Mouse (Mus musculus) forebrain, embryonic 15.5 days (tissue): ENCODE results near the gene Gm5737. TPM values are rescaled to one million over a fixed set of nuclear protein-coding genes. Genes with fewer than 3 reads are reported as not detected.

ENCODE experiments used
- ATAC-seq: fragments of 200-750 bp; cut with Nextera tagmentation; replicated peaks from 2 replicates; pipeline ENCODE4 v1.8.0; 2017; ENCODE audit warnings: mild to moderate bottlenecking, moderate TSS enrichment, moderate library complexity
- H3K27ac ChIP-seq: fragments of 300-500 bp; sonication (generic); replicated peaks from 2 replicates; pipeline ENCODE4 v1.5.1; 2015; ENCODE audit warnings: mild to moderate bottlenecking, inconsistent platforms
- H3K27me3 ChIP-seq: fragments of 300-500 bp; sonication (generic); 2 replicates; pipeline ENCODE4 v1.6.1; 2015; ENCODE audit warnings: inconsistent platforms
- H3K36me3 ChIP-seq: fragments of 300-500 bp; sonication (generic); 2 replicates; pipeline ENCODE4 v1.6.1; 2015; ENCODE audit warnings: mild to moderate bottlenecking, inconsistent platforms
- H3K4me1 ChIP-seq: fragments of 300-500 bp; sonication (generic); 2 replicates; pipeline ENCODE4 v1.6.1; 2015; ENCODE audit warnings: inconsistent platforms
- H3K4me2 ChIP-seq: fragments of 300-500 bp; sonication (generic); replicated peaks from 2 replicates; pipeline ENCODE4 v1.6.1; 2015; ENCODE audit warnings: mild to moderate bottlenecking, inconsistent platforms
- H3K4me3 ChIP-seq: fragments of 300-500 bp; sonication (generic); 2 replicates; pipeline ENCODE4 v1.5.1; 2015; ENCODE audit warnings: mild to moderate bottlenecking, inconsistent platforms
- H3K9ac ChIP-seq: fragments of 300-500 bp; sonication (generic); replicated peaks from 2 replicates; pipeline ENCODE4 v1.6.1; 2015; ENCODE audit warnings: mild to moderate bottlenecking, inconsistent platforms
- H3K9me3 ChIP-seq: fragments of 300-500 bp; sonication (generic); 2 replicates; pipeline ENCODE4 v1.6.1; 2016; ENCODE audit warnings: inconsistent platforms
- WGBS: fragments of 180-500 bp; shearing (Covaris S2); methylation state at CpG from one replicate; pipeline ENCODE4 v1.1.7; 2015; ENCODE audit warnings: mixed read lengths; 5-methylcytosine and 5-hydroxymethylcytosine counted together
- polyA plus RNA-seq: library from polyadenylated mRNA; unstranded; fragments of >200 nt; fragmentation: Nextera tagmentation; extraction: Ambion mirVana; gene quantifications from 2 replicates; pipeline ENCODE4 v1.2.1, GENCODE M21; 2015

Gm5737 gene
- polyA plus RNA-seq, 1 experiment from 2014 or later: not detected

GRCm38 (mm10) chr7:120867720-120868119 is 55.6 kb downstream of the Gm5737 start:
- ATAC-seq: no peak; the same call in 1 of the 2 replicates
- H3K27ac ChIP-seq: no peak overlapping the region
- H3K4me1 ChIP-seq: peaks cover 12% of the 10 kb centered on the region
- H3K27me3 ChIP-seq: no peaks in the 10 kb centered on the region
- H3K4me2 ChIP-seq: no peak overlapping the region
- WGBS: 82% methylated on average over 1 of the region's 1 CpGs
- no peak overlapping the region for H3K9ac ChIP-seq
- no peaks in the 10 kb centered on the region for H3K36me3 ChIP-seq
- no peak overlapping the region for H3K4me3 ChIP-seq
- no peaks in the 10 kb centered on the region for H3K9me3 ChIP-seq

GRCm38 (mm10) chr7:120869883-120870282 is 57.7 kb downstream of the Gm5737 start:
- Histone ChIP-seq H3K4me1 (peaks cover 9% of the 10 kb centered on the region), H3K9me3 (no peaks in the 10 kb centered on the region), H3K4me3 (no peak overlapping the region), H3K27ac (no peak overlapping the region), H3K4me2 (no peak overlapping the region), H3K9ac (no peak overlapping the region), H3K36me3 (no peaks in the 10 kb centered on the region), H3K27me3 (no peaks in the 10 kb centered on the region)
- ATAC-seq: no peak
- 51% methylated on average over 5 of the region's 5 CpGs for WGBS

DNA sequence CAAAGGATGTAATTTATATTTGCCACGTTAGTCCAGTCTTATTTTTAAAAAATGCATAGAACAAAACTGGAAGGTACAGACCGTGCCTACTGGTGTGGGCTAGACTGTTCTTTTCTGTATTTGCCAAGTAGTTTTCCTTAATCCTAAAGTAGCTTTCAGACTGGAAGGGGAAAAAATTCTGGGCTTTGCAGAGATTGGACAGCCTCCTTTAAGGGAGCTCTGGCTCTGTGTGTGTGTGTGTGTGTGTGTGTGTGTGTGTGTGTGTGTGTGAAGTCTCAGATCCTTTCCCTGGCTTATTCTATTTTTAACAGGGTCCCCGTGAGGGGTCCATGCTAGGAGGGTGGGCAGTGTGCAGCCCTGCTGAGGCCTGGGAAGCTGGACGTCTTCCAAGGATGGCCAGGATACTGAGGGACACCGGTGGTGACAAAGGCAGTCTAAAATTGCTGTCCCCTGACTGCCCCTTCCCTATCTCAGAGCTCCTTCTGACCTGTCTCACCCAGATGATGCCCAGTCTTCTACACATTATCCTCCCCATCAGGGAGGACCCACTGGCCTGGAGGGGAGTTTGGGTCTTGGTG is 58.4 kb downstream of the Gm5737 start:
- WGBS: 63% methylated on average over 5 of the region's 5 CpGs
- Histone ChIP-seq H3K4me1 (peaks cover 2% of the 10 kb centered on the region; the same call in 1 of the 2 replicates), H3K27me3 (no peaks in the 10 kb centered on the region), H3K36me3 (no peaks in the 10 kb centered on the region), H3K4me2 (no peak overlapping the region), H3K4me3 (no peak overlapping the region), H3K27ac (no peak overlapping the region), H3K9me3 (no peaks in the 10 kb centered on the region), H3K9ac (no peak overlapping the region)
- no peak for ATAC-seq

DNA sequence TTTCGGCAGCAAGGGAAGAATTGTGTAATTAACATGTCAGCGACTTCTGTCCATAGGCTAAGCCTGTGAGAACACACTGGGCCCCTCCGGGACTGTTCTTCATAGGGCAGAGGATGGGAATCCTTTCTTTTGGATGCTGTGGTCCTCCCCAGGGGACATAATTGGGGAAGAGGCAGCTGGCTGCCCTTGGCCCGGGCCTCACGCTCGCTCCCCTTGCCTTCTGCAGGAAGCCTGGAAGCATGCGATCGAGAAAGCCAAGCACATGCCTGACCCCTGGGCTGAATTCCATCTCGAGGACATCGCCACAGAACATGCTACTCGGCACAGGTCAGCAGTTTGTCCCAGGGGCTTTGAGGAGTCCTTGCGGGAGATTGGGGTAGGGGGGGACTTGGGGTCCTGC is 60.9 kb downstream of the Gm5737 start:
- no peak overlapping the region for H3K9ac ChIP-seq
- no peaks in the 10 kb centered on the region for H3K27me3 ChIP-seq
- no peak overlapping the region for H3K4me3 ChIP-seq
- no peak overlapping the region for H3K4me2 ChIP-seq
- no peaks in the 10 kb centered on the region for H3K4me1 ChIP-seq
- WGBS: 78% methylated on average over 12 of the region's 12 CpGs
- no peak overlapping the region for H3K27ac ChIP-seq
- no peak for ATAC-seq
- no peaks in the 10 kb centered on the region for H3K36me3 ChIP-seq
- H3K9me3 ChIP-seq: no peaks in the 10 kb centered on the region

DNA sequence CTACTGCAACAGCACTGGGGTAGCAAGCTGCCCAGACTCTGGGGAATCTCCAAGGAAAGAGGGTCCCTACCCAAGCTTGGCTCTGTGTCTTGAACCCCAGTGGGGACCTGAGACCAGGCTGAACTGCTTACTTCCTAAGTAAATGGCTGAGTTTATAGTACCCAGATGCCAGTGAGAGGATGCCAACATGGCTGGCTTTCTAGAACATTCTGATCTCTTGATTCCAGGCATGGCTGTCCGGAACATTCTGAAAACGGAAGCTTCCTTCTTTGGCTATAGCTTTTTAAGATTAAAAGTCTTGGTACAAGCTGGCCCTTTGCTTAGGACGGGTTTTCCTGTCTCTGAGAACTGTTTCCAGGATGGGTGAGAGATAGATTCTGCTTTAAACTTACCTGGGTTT is 61.9 kb downstream of the Gm5737 start:
- H3K4me2 ChIP-seq: no peak overlapping the region
- no peak overlapping the region for H3K27ac ChIP-seq
- H3K9ac ChIP-seq: no peak overlapping the region
- no peak for ATAC-seq
- H3K4me1 ChIP-seq: no peaks in the 10 kb centered on the region
- H3K36me3 ChIP-seq: no peaks in the 10 kb centered on the region
- no peaks in the 10 kb centered on the region for H3K27me3 ChIP-seq
- H3K4me3 ChIP-seq: no peak overlapping the region
- WGBS: 92% methylated on average over 3 of the region's 3 CpGs
- H3K9me3 ChIP-seq: no peaks in the 10 kb centered on the region

DNA sequence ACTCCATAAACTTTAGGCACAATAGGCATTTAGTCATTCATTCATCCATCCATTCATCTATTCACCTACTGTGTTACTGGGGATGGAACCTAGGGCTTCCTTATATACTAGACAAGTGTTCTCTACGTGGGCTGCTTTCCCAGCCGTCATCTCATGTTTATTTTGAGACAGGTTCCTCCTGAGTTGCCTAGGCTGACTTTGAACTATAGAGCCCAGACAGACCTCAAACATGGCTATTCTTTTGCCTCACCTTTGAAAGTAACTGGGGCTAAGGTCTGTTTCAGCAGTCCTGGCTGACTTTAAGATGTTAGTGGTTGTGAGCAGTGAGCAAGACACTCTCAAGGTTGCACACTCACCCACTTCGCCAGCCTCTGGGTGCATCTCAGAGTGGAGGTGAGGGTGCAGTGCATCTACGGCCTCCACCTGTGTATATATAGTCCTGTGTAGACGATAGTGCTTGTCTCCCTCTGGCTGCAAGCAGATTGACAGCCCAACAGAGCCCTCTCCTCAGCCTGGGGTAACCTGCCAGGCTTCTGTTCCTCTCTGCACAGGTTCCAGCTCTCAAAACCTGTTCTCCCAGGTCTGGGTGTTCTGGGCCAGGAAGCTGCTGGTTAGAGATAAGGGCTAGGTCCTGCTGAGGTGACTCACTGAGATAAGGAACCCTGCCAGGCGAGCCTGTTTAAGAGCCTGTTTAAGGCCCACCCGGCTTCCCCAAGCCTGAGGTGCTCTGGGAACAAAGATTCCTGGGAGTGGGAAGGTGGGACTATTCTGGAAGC is 62.8 kb downstream of the Gm5737 start:
- no peak overlapping the region for H3K4me2 ChIP-seq
- no peak overlapping the region for H3K4me3 ChIP-seq
- H3K27me3 ChIP-seq: no peaks in the 10 kb centered on the region
- WGBS: 70% methylated on average over 7 of the region's 7 CpGs
- ATAC-seq: no peak
- H3K4me1 ChIP-seq: no peaks in the 10 kb centered on the region
- H3K9me3 ChIP-seq: no peaks in the 10 kb centered on the region
- H3K9ac ChIP-seq: no peak overlapping the region
- H3K36me3 ChIP-seq: no peaks in the 10 kb centered on the region
- H3K27ac ChIP-seq: no peak overlapping the region

- no peaks in the 10 kb centered on the region for H3K27me3 ChIP-seq
- ATAC-seq: no peak
Measured at GRCm38 (mm10) chr7:120875540-120876388, 63.6 kb downstream of the Gm5737 start.

DNA sequence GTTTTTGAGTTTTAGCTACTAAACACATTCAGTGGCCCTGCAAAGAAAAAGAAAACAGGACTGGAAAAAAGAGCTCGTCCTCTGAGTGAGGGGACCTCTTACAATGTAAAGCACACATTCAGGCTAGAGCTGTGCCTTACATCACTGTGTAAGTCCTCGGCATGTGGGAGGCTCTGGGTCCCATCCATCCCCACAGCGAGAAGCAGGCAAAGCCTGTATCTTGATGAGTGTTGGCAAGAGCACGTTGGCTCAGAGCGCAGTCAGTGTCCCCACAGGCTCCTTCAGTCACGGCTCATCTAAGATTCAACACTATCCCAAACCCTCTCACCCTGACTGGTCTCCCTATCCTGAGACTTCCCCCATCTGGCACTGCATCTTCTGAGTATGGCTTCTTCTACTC is 66.1 kb downstream of the Gm5737 start:
- Histone ChIP-seq H3K4me2 (no peak overlapping the region), H3K27me3 (no peaks in the 10 kb centered on the region), H3K27ac (no peak overlapping the region), H3K36me3 (peaks cover 12% of the 10 kb centered on the region; the same call in 1 of the 2 replicates), H3K9ac (no peak overlapping the region), H3K4me3 (no peak overlapping the region), H3K4me1 (no peaks in the 10 kb centered on the region), H3K9me3 (no peaks in the 10 kb centered on the region)
- 69% methylated on average over 6 of the region's 6 CpGs for WGBS
- ATAC-seq: no peak

More at GRCm38 (mm10) chr7:120875540-120876388, 63.6 kb downstream of the Gm5737 start:
- H3K4me1 ChIP-seq: no peaks in the 10 kb centered on the region
- H3K27ac ChIP-seq: no peak overlapping the region
- H3K36me3 ChIP-seq: peaks cover 5% of the 10 kb centered on the region; the same call in 1 of the 2 replicates
- H3K9me3 ChIP-seq: no peaks in the 10 kb centered on the region
- no peak overlapping the region for H3K4me3 ChIP-seq
- H3K9ac ChIP-seq: no peak overlapping the region
- 79% methylated on average over 3 of the region's 3 CpGs for WGBS
- no peak overlapping the region for H3K4me2 ChIP-seq

- H3K9ac ChIP-seq: no peak overlapping the region
- H3K4me1 ChIP-seq: no peaks in the 10 kb centered on the region
- H3K9me3 ChIP-seq: no peaks in the 10 kb centered on the region
- no peak overlapping the region for H3K4me3 ChIP-seq
- no peaks in the 10 kb centered on the region for H3K27me3 ChIP-seq
- no peak for ATAC-seq
- no peak overlapping the region for H3K4me2 ChIP-seq
- peaks cover 25% of the 10 kb centered on the region for H3K36me3 ChIP-seq
- H3K27ac ChIP-seq: no peak overlapping the region
- WGBS: 87% methylated on average over 3 of the region's 3 CpGs
Measured at GRCm38 (mm10) chr7:120879972-120880371, 67.8 kb downstream of the Gm5737 start.

DNA sequence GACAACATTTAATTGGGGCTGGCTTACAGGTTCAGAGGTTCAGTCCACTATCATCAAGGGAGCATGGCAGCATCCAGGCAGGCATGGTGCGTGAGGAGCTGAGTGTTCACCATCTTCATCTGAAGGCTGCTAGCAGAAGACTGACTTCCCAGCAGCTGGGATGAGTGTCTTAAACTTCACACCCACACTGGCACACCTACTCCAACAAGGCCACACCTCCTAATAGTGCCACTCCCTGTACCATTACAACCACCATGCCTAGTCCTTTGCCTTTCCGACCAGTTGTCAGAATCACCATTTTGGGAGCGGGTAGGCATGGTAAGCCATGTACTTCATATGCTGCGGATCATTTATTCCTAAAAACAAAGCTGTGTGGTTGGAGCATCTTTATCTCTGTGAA is 68.6 kb downstream of the Gm5737 start:
- H3K4me2 ChIP-seq: no peak overlapping the region
- H3K9me3 ChIP-seq: no peaks in the 10 kb centered on the region
- 96% methylated on average over 4 of the region's 4 CpGs for WGBS
- H3K4me1 ChIP-seq: no peaks in the 10 kb centered on the region
- no peak overlapping the region for H3K27ac ChIP-seq
- peaks cover 33% of the 10 kb centered on the region for H3K36me3 ChIP-seq
- no peak for ATAC-seq
- H3K4me3 ChIP-seq: no peak overlapping the region
- no peaks in the 10 kb centered on the region for H3K27me3 ChIP-seq
- H3K9ac ChIP-seq: no peak overlapping the region
